Mouse (Mus musculus) urinary bladder, postnatal 4 days (tissue): ENCODE measurements around the gene 4930502E18Rik.
"Not testable (repeated sequence)": the region's sequence is repeated elsewhere in the genome, so short reads cannot be mapped to it uniquely, and the experiment has no call there.

ENCODE experiments used
- DNase-seq, 2 experiments: peaks; one replicate each; pipeline ENCODE4 v3.0.0; 2021 to 2022; ENCODE audit warnings: low spot score in 2 of 2

Gene 4930502E18Rik

GRCm38 (mm10) chrX:53724596-53724995 is at the start of gene 4930502E18Rik:
Gene 4930502E18Rik (plus strand): TSS chrX:53724826.
- no peak for DNase-seq

GRCm38 (mm10) chrX:53676943-53677342 is 47.7 kb upstream of the 4930502E18Rik start:
- DNase-seq, result peak in 1 of 2 experiments; percentile 66

- DNase-seq, result not testable (repeated sequence)
These were observed 42.0 kb upstream of the 4930502E18Rik start for GRCm38 (mm10) chrX:53682650-53683049.

- DNase-seq, result not testable (repeated sequence)
These were observed 40.0 kb upstream of the 4930502E18Rik start for GRCm38 (mm10) chrX:53684676-53685075.

GRCm38 (mm10) chrX:53692065-53692464 is 32.6 kb upstream of the 4930502E18Rik start:
- peak in 1 of 2 experiments; percentile 52 for DNase-seq

- DNase-seq, result no peak
These were observed 31.5 kb upstream of the 4930502E18Rik start for GRCm38 (mm10) chrX:53693141-53693540.

- no peak for DNase-seq
These were observed 30.4 kb upstream of the 4930502E18Rik start for GRCm38 (mm10) chrX:53694008-53694777.

GRCm38 (mm10) chrX:53699225-53699624 is 25.4 kb upstream of the 4930502E18Rik start:
- no peak for DNase-seq

- no peak for DNase-seq
These were observed 22.0 kb upstream of the 4930502E18Rik start for GRCm38 (mm10) chrX:53702673-53703072.

- no peak for DNase-seq
These were observed 8.7 kb upstream of the 4930502E18Rik start for GRCm38 (mm10) chrX:53715942-53716322.

GRCm38 (mm10) chrX:53716323-53717182 is 8.1 kb upstream of the 4930502E18Rik start:
- DNase-seq, result peak in 1 of 2 experiments; percentile 20

GRCm38 (mm10) chrX:53728967-53729366 is 4.3 kb downstream of the 4930502E18Rik start:
- DNase-seq, result no peak

GRCm38 (mm10) chrX:53752851-53753250 is 28.2 kb downstream of the 4930502E18Rik start:
- no peak for DNase-seq

- DNase-seq, result no peak
These were observed 33.1 kb downstream of the 4930502E18Rik start, which contains the start of gene 1700013H16Rik for GRCm38 (mm10) chrX:53757736-53758135. Gene 1700013H16Rik (minus strand): TSS chrX:53757831.

- DNase-seq, result no peak
These were observed 51.6 kb downstream of the 4930502E18Rik start, which contains the start of gene Zfp36l3 for GRCm38 (mm10) chrX:53776276-53776675. Gene Zfp36l3 (minus strand): TSS chrX:53776394.
